Mouse (Mus musculus) right cerebral cortex, postnatal 36 days (tissue): ENCODE data around the gene Atp10a.

Experiments
- DNase-seq, 2 experiments: peaks; one replicate each; pipeline ENCODE4 v3.0.0; 2022; ENCODE audit warnings: low spot score in 2 of 2, mixed read lengths in 1 of 2

The Atp10a gene

GRCm38 (mm10) chr7:58690069-58690923, 34.3 kb downstream of the Atp10a start:
- no peak for DNase-seq

GRCm38 (mm10) chr7:58690997-58691596, 35.1 kb downstream of the Atp10a start:
- DNase-seq = no peak

- no peak for DNase-seq
Observed at GRCm38 (mm10) chr7:58692704-58693103, 36.7 kb downstream of the Atp10a start.

GRCm38 (mm10) chr7:58693342-58693741, 37.4 kb downstream of the Atp10a start:
- DNase-seq = no peak

- no peak for DNase-seq
Observed at GRCm38 (mm10) chr7:58695661-58696060, 39.7 kb downstream of the Atp10a start.

- DNase-seq = no peak
Observed at GRCm38 (mm10) chr7:58697092-58697491, 41.1 kb downstream of the Atp10a start.

GRCm38 (mm10) chr7:58698738-58699442, 42.9 kb downstream of the Atp10a start:
- DNase-seq = no peak

GRCm38 (mm10) chr7:58701311-58701710, 45.3 kb downstream of the Atp10a start:
- no peak for DNase-seq

GRCm38 (mm10) chr7:58705158-58705557, 49.2 kb downstream of the Atp10a start:
- no peak for DNase-seq

- no peak for DNase-seq
Observed at GRCm38 (mm10) chr7:58709306-58709705, 53.3 kb downstream of the Atp10a start.

- DNase-seq = no peak
Observed at GRCm38 (mm10) chr7:58710312-58710711, 54.3 kb downstream of the Atp10a start.

GRCm38 (mm10) chr7:58711811-58712210, 55.8 kb downstream of the Atp10a start:
- DNase-seq = no peak

GRCm38 (mm10) chr7:58715576-58716144, 59.7 kb downstream of the Atp10a start:
- DNase-seq = no peak

- no peak for DNase-seq
Observed at GRCm38 (mm10) chr7:58716626-58717025, 60.7 kb downstream of the Atp10a start.

- DNase-seq = no peak
Observed at GRCm38 (mm10) chr7:58718556-58718955, 62.6 kb downstream of the Atp10a start.

GRCm38 (mm10) chr7:58719218-58719938, 63.4 kb downstream of the Atp10a start:
- no peak for DNase-seq

- DNase-seq = no peak
Observed at GRCm38 (mm10) chr7:58722250-58722649, 66.3 kb downstream of the Atp10a start.

GRCm38 (mm10) chr7:58730201-58730600, 74.2 kb downstream of the Atp10a start:
- peak; percentile 74 to 84 for DNase-seq

GRCm38 (mm10) chr7:58730831-58731230, 74.9 kb downstream of the Atp10a start:
- DNase-seq = no peak

- DNase-seq = no peak
Observed at GRCm38 (mm10) chr7:58732406-58732805, 76.4 kb downstream of the Atp10a start.

GRCm38 (mm10) chr7:58733490-58733901, 77.5 kb downstream of the Atp10a start:
- no peak for DNase-seq
